Mouse (Mus musculus) adrenal gland (tissue): ENCODE measurements at regions not wholly inside any gene's neighbourhood (a gene's known extent, or its start where the extent isn't known, plus 50 kb on each side); places are given as distances from the start of the nearest gene placed in this dataset.

Experiments used
- intact Hi-C: fragments of 180-260 bp; cut with DNase I; formaldehyde crosslinking; loops from one replicate; pipeline ENCODE4 v1.15.1; 2025

- intact Hi-C loops, result no loop called here
These were observed 84.5 kb upstream of the Spin1 start for GRCm38 (mm10) chr13:51016209-51016608.

DNA sequence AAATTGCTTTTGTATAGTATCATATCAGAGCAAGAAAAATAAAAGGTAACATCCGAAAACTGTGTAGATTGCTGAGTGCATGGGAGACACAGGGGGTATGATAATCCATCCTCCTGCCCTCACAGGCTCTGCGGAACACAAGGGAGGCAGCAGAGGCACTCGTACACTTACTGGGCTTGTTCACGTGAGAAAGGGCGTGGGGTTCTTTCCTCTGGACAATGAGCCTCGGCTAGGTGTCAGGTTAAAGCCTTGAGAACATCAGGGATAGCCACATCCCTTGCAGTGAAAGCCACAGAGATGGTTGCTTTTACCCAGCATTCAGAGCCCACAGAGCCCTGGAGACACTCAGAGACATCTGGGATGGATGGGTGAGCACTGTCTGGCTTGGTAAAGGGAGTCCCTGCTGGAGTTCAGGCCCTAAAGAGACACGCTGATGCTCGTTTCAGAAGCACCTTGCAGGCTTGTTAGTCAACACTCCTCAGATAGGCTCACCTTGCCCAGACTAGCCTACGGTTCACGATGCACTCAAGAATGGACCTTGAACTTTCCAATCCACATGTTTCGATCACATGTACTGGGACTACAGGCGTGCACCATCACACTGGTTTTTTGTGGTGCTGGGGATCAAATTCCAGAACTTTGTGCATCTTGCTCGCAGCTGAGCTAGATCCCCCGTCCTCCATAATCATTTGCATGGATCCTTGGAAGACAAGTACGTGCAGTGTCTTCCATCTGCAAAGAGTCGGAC, 83.5 kb upstream of the Spin1 start:
- intact Hi-C loops, result no loop called here

- intact Hi-C loops, result no loop called here
These were observed 82.9 kb upstream of the Spin1 start for GRCm38 (mm10) chr13:51017727-51018321.

DNA sequence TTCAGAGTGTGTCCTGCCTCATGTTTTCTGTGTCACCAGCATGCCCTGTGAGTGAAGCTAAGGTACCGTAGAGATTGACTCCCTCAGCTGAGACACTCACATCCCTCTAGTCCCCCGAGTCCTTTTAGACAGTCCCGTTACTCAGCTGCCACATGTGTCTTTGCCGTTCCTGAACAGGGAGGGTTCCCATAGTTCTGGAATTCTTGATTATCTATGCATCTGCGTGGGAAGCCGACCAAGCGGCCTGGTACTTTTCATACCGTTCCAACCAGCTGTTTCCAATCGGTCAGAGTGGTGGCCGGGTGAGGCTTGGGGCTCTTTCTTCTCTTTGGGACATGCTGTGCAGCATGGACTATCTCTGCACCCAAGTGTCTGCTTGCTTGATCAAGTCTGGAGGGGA, 82.3 kb upstream of the Spin1 start:
- intact Hi-C loops, result no loop called here

GRCm38 (mm10) chr13:51022401-51023250, 78.1 kb upstream of the Spin1 start:
- intact Hi-C loops, result no loop called here

DNA sequence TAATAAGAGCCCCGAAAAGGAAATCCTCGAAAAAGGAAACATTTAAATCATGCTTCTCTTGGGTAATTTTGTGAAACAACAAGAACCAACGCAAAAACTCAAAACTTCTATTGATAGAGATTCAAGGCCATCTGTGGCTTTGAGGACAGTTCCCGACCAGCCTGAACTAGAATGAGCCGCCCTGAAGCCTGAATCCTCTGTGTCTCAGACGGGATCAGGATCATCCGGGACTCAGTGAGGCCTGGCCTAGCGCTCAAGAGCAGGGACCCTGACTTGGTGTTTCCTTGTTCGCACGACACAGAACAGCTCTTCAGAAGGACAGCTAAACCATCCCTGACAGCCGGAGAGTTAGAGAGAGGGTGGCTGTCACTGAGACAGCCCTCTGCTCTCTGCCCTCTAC, 77.4 kb upstream of the Spin1 start:
- intact Hi-C loops, result no loop called here

GRCm38 (mm10) chr13:51026311-51026918, 74.3 kb upstream of the Spin1 start:
- intact Hi-C loops, result no loop called here

GRCm38 (mm10) chr13:51037850-51038450, 62.7 kb upstream of the Spin1 start:
- intact Hi-C loops, result no loop called here

- intact Hi-C loops, result no loop called here
These were observed 61.7 kb upstream of the Spin1 start for GRCm38 (mm10) chr13:51038955-51039354.

DNA sequence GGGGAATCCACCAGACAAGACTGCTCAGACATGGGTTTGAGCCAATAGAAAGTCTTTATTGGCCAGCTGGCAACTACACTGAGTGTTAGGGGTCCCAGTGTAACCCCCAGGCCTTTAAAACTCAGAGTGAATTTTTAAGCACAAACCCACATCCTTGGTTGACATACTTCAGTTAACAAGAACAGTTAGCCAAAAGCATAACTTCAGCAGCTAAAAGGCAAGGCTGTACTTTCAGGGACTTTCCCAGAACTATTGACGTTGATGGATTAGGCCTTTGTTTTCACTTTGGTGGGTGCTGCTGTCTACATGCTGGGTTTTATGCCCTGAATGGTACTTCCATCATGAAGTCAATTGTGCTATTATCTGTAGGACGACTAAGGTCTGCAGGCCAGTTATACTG, 59.6 kb upstream of the Spin1 start:
- intact Hi-C loops, result no loop called here

GRCm38 (mm10) chr13:51042881-51043402, 57.7 kb upstream of the Spin1 start:
- intact Hi-C loops, result no loop called here
